Mouse (Mus musculus) bone marrow macrophage, adult 2 months (primary cell): ENCODE measurements around the gene Megf6. TPM values are rescaled to one million over a fixed set of nuclear protein-coding genes. Genes with fewer than 3 reads are reported as not detected.
A peak's percentile ranks its signal among the peaks of the same experiment; 100 is the strongest.

Experiments
- H3K27ac ChIP-seq: 2 replicates; pipeline ENCODE4 v1.5.1; 2012; ENCODE audit warnings: low read depth, low read length; ENCODE audit not compliant: insufficient read depth
- H3K4me1 ChIP-seq: 2 replicates; pipeline ENCODE4 v1.6.1; 2012; ENCODE audit warnings: low read length; ENCODE audit not compliant: control insufficient read depth, insufficient read depth
- H3K4me3 ChIP-seq: 2 replicates; pipeline ENCODE4 v1.5.1; 2012; ENCODE audit warnings: mild to moderate bottlenecking, low read length, moderate library complexity; ENCODE audit not compliant: insufficient read depth
- CTCF ChIP-seq: IDR thresholded peaks from 2 replicates; pipeline ENCODE4 v1.5.1; 2012; ENCODE audit warnings: low read depth, mild to moderate bottlenecking, low read length, moderate library complexity
- POLR2A ChIP-seq: IDR thresholded peaks from 2 replicates; pipeline ENCODE4 v1.6.1; 2012; ENCODE audit warnings: mild to moderate bottlenecking, low read depth, low read length, borderline replicate concordance
- polyA plus RNA-seq: library from polyadenylated mRNA; stranded (reverse); fragments of >200 nt; gene quantifications from 2 replicates; pipeline ENCODE4 v1.2.4, GENCODE M21; 2012; ENCODE audit not compliant: missing spikeins, insufficient read depth, insufficient read length

Gene Megf6
- polyA plus RNA-seq, 1 experiment: not detected

GRCm38 (mm10) chr4:154229569-154229968 is 59.0 kb downstream of the Megf6 start:
- TF ChIP-seq POLR2A (no peak), CTCF (no peak)
- H3K4me3 ChIP-seq: no peak overlapping the region
- H3K4me1 ChIP-seq: no peaks in the 10 kb centered on the region
- no peak overlapping the region for H3K27ac ChIP-seq

DNA sequence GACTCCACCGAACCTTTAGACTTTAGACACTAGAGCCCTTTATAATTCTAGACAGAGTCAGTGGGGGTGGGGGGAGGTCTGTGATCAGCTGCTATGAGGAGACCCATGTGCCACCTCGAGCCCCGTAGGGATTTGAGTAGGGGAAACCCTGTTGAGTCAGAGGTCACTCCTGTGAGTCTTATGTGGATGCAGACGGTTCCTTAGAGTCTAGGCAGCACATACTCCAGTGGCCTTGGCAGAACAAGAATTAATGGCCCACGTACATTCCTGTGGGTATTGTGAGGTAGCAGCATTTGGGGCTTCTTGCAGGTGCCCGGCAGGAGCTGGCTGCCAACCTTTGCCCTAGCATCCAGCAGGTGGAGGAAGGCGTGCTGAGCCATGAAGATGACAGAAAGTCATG is 60.9 kb downstream of the Megf6 start:
- H3K4me3 ChIP-seq: no peak overlapping the region
- no peak for TF ChIP-seq POLR2A
- TF ChIP-seq CTCF: no peak
- H3K4me1 ChIP-seq: no peaks in the 10 kb centered on the region
- H3K27ac ChIP-seq: no peak overlapping the region

GRCm38 (mm10) chr4:154232295-154232694 is 61.8 kb downstream of the Megf6 start:
- Histone ChIP-seq H3K4me1 (no peaks in the 10 kb centered on the region), H3K27ac (no peak overlapping the region), H3K4me3 (no peak overlapping the region)
- TF ChIP-seq POLR2A: no peak
- TF ChIP-seq CTCF: no peak

DNA sequence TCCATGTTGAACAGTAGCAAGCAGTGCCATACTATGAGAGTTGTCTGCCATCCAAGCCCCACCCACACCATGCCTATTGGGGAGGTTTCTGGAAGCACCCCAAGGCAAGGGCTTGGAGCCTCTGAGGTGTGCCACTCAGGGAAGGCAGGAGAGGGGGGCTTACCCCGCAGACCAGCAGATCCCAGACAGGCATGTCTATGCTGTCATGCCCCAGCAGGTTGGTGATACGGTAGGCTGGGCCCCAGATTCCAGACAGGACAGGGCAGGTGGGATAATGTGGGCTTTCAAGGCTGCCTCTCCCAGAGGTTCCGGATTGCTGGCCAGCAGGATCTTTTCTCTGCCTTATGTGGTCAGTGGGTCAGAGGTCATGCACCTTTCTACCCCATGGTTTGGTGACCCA is 65.5 kb downstream of the Megf6 start:
- Histone ChIP-seq H3K4me3 (no peak overlapping the region), H3K27ac (no peak overlapping the region), H3K4me1 (no peaks in the 10 kb centered on the region)
- TF ChIP-seq POLR2A: no peak
- no peak for TF ChIP-seq CTCF

- no peaks in the 10 kb centered on the region for H3K4me1 ChIP-seq
- no peak overlapping the region for H3K27ac ChIP-seq
- no peak overlapping the region for H3K4me3 ChIP-seq
- TF ChIP-seq CTCF (no peak), POLR2A (no peak)
Observed at GRCm38 (mm10) chr4:154236893-154237292, 66.4 kb downstream of the Megf6 start.

DNA sequence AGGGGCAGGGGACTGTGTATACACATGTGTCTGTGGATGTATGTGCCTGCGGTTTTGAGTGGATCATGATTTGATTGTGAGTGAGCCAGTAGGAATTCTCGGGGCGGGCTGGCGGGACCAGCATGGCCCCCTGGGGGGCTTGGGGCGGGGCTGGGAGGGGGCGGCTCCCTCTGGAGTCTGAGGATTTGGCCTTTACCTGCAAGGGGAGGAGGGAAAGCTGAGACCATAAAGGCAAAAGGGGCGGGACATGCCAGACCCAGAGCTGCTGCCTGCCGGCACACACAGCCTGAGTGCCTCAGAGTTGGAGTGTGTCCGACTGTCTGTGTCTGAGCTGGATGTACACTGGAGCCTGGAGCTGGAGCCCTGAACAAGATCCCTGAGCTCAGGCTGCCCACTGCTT is 66.8 kb downstream of the Megf6 start:
- H3K4me1 ChIP-seq: no peaks in the 10 kb centered on the region
- no peak overlapping the region for H3K4me3 ChIP-seq
- no peak overlapping the region for H3K27ac ChIP-seq
- TF ChIP-seq CTCF: no peak
- TF ChIP-seq POLR2A: no peak

GRCm38 (mm10) chr4:154239199-154239598 is 68.7 kb downstream of the Megf6 start:
- H3K4me1 ChIP-seq: no peaks in the 10 kb centered on the region
- H3K4me3 ChIP-seq: no peak overlapping the region
- H3K27ac ChIP-seq: no peak overlapping the region
- TF ChIP-seq CTCF (no peak), POLR2A (no peak)

DNA sequence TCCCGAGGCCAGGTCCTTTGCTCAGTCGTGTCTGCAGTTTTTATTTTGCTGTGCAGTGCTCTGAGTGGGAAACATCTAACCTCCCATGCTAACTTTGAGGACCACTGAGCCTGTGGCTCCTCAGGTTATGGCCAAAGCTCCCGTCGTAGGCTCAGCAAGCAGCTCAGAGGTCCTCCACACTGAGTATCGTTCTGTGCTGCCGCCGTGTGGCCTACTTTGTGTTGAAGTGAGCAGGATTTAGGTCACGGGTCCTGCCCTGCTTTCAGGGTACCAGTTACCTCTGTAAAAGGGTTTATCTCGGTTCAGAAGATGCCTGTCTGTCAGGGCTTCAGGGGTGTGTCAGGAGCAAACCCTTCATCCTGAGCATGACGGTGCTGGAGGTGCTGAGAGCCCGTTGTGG is 70.1 kb downstream of the Megf6 start:
- Histone ChIP-seq H3K27ac (no peak overlapping the region), H3K4me3 (no peak overlapping the region), H3K4me1 (no peaks in the 10 kb centered on the region)
- no peak for TF ChIP-seq CTCF
- TF ChIP-seq POLR2A: no peak

- Histone ChIP-seq H3K27ac (no peak overlapping the region), H3K4me1 (no peaks in the 10 kb centered on the region), H3K4me3 (no peak overlapping the region)
- no peak for TF ChIP-seq POLR2A
- TF ChIP-seq CTCF: no peak
Observed at GRCm38 (mm10) chr4:154245342-154245741, 74.8 kb downstream of the Megf6 start.

DNA sequence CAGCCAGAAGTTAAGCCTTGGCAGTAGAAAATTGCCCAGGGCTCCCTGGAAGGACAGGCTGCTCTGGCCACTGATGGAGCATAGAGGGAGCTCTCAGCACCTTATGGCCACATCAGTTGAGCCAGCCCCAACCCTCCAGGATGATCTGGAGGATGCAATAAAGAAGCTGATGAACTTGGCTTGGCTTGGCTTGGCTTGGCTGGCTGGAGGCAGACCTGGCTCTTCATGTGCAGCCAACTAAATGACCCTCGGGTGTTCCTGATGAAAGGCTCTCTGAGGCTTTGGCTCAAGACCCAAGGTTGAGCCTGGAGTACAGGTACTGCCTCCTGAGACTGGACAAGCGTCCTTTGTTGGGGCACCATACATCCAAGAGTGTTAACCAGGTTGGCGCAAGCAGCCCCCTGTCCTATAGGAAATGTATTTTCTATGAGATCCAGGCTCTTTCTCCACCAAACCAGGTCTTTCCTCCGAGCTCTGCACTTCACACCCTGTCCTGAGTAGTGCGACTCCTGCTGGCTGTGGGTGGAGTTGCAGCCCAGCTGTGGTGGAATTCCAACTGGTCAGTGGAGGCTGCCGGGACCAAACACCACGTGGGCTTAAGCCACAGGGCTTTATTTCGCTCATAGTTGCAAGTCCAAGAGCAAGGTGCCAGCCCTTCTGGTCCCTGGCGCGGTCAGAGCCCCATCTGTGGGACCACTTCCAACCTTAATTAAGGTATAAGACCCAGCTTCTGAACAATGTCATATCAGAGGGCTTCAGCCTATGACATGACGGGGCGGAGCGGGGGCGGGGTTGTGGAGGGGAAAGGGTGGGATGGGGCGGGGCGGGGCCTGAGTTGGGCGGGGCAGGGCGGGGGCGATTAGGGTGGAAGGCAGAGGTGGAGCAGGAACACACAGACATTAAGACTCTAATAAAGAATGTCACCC is 75.8 kb downstream of the Megf6 start:
- no peak overlapping the region for H3K27ac ChIP-seq
- TF ChIP-seq POLR2A: no peak
- TF ChIP-seq CTCF: peak; percentile 90
- no peaks in the 10 kb centered on the region for H3K4me1 ChIP-seq
- H3K4me3 ChIP-seq: peak overlapping the region; percentile 14; the same call in 1 of the 2 replicates
